Mouse (Mus musculus): ENCODE results near the gene Myo1g. TPM values are rescaled to one million over a fixed set of nuclear protein-coding genes. Genes with fewer than 3 reads are reported as not detected.

Gene Myo1g
- polyA plus RNA-seq, 1 experiment from 2014 or later: 1.0 TPM

GRCm38 (mm10) chr11:6480191-6480590 is 40.6 kb downstream of the Myo1g start:
- Histone ChIP-seq H3K4me1 (ENCODE audit: insufficient read depth, low read length) (no peaks in the 10 kb centered on the region), H3K36me3 (ENCODE audit: insufficient read depth, low read length) (no peaks in the 10 kb centered on the region), H3K9me3 (ENCODE audit: low read length) (no peaks in the 10 kb centered on the region), H3K4me3 (ENCODE audit: low read length) (no peak overlapping the region), H3K4me2 (replicated peaks; ENCODE audit: low read depth, low read length) (no peak overlapping the region), H3K27ac (ENCODE audit: low read length) (no peak overlapping the region), H3K9ac (replicated peaks; ENCODE audit: low read length) (no peak overlapping the region), H3K27me3 (ENCODE audit: insufficient read depth, low read length) (no peaks in the 10 kb centered on the region)
- no peak for ATAC-seq (ENCODE audit: low FRiP score, low TSS enrichment)
- 68% methylated on average over 7 of the region's 7 CpGs for WGBS

GRCm38 (mm10) chr11:6479231-6479630 is 41.5 kb downstream of the Myo1g start:
- Histone ChIP-seq H3K36me3 (ENCODE audit: insufficient read depth, low read length) (no peaks in the 10 kb centered on the region), H3K4me3 (ENCODE audit: low read length) (no peak overlapping the region), H3K27ac (ENCODE audit: low read length) (no peak overlapping the region), H3K27me3 (ENCODE audit: insufficient read depth, low read length) (no peaks in the 10 kb centered on the region), H3K4me2 (replicated peaks; ENCODE audit: low read depth, low read length) (no peak overlapping the region), H3K9ac (replicated peaks; ENCODE audit: low read length) (no peak overlapping the region), H3K4me1 (ENCODE audit: insufficient read depth, low read length) (peaks cover 1% of the 10 kb centered on the region), H3K9me3 (ENCODE audit: low read length) (no peaks in the 10 kb centered on the region)
- ATAC-seq (ENCODE audit: low FRiP score, low TSS enrichment): no peak
- WGBS: 79% methylated on average over 2 of the region's 2 CpGs

- H3K9ac ChIP-seq (replicated peaks; ENCODE audit: low read length): no peak overlapping the region
- no peak for ATAC-seq (ENCODE audit: low FRiP score, low TSS enrichment)
- H3K4me1 ChIP-seq (ENCODE audit: insufficient read depth, low read length): peaks cover 17% of the 10 kb centered on the region
- WGBS: 88% methylated on average over 1 of the region's 1 CpGs
- no peaks in the 10 kb centered on the region for H3K27me3 ChIP-seq (ENCODE audit: insufficient read depth, low read length)
- no peaks in the 10 kb centered on the region for H3K36me3 ChIP-seq (ENCODE audit: insufficient read depth, low read length)
- no peaks in the 10 kb centered on the region for H3K9me3 ChIP-seq (ENCODE audit: low read length)
- H3K27ac ChIP-seq (ENCODE audit: low read length): no peak overlapping the region
- H3K4me2 ChIP-seq (replicated peaks; ENCODE audit: low read depth, low read length): no peak overlapping the region
- H3K4me3 ChIP-seq (ENCODE audit: low read length): no peak overlapping the region
These were observed 43.4 kb downstream of the Myo1g start for GRCm38 (mm10) chr11:6477350-6477749.

GRCm38 (mm10) chr11:6476876-6477275 is 43.9 kb downstream of the Myo1g start:
- WGBS: 74% methylated on average over 6 of the region's 6 CpGs
- H3K36me3 ChIP-seq (ENCODE audit: insufficient read depth, low read length): no peaks in the 10 kb centered on the region
- no peak overlapping the region for H3K4me2 ChIP-seq (replicated peaks; ENCODE audit: low read depth, low read length)
- H3K9me3 ChIP-seq (ENCODE audit: low read length): no peaks in the 10 kb centered on the region
- H3K4me1 ChIP-seq (ENCODE audit: insufficient read depth, low read length): peaks cover 20% of the 10 kb centered on the region
- H3K4me3 ChIP-seq (ENCODE audit: low read length): no peak overlapping the region
- ATAC-seq (ENCODE audit: low FRiP score, low TSS enrichment): no peak
- no peak overlapping the region for H3K9ac ChIP-seq (replicated peaks; ENCODE audit: low read length)
- H3K27ac ChIP-seq (ENCODE audit: low read length): no peak overlapping the region
- H3K27me3 ChIP-seq (ENCODE audit: insufficient read depth, low read length): no peaks in the 10 kb centered on the region

GRCm38 (mm10) chr11:6475867-6476484 is 44.8 kb downstream of the Myo1g start, which contains the start of gene Purb:
TSS of gene Purb (minus strand) at chr11:6475917.
- Histone ChIP-seq H3K27ac (ENCODE audit: low read length) (peak within 1 kb of the TSS; percentile 97), H3K36me3 (ENCODE audit: insufficient read depth, low read length) (no peaks in the 10 kb centered on the region), H3K9ac (replicated peaks; ENCODE audit: low read length) (peak within 1 kb of the TSS; percentile 97), H3K27me3 (ENCODE audit: insufficient read depth, low read length) (no peaks in the 10 kb centered on the region), H3K9me3 (ENCODE audit: low read length) (no peaks in the 10 kb centered on the region), H3K4me1 (ENCODE audit: insufficient read depth, low read length) (peaks cover 27% of the 10 kb centered on the region), H3K4me2 (replicated peaks; ENCODE audit: low read depth, low read length) (peak within 1 kb of the TSS; percentile 83), H3K4me3 (ENCODE audit: low read length) (peak within 1 kb of the TSS; percentile 84)
- peak; percentile 95 for ATAC-seq (ENCODE audit: low FRiP score, low TSS enrichment)
- whole genome bisulfite sequencing: 0% methylated on average over 42 of the region's 76 CpGs

- ATAC-seq (ENCODE audit: low FRiP score, low TSS enrichment): peak; percentile 32
- Histone ChIP-seq H3K4me1 (ENCODE audit: insufficient read depth, low read length) (peaks cover 36% of the 10 kb centered on the region), H3K27ac (ENCODE audit: low read length) (peak overlapping the region; percentile 97), H3K9me3 (ENCODE audit: low read length) (no peaks in the 10 kb centered on the region), H3K4me2 (replicated peaks; ENCODE audit: low read depth, low read length) (peak overlapping the region; percentile 83), H3K9ac (replicated peaks; ENCODE audit: low read length) (peak overlapping the region; percentile 97), H3K27me3 (ENCODE audit: insufficient read depth, low read length) (no peaks in the 10 kb centered on the region), H3K36me3 (ENCODE audit: insufficient read depth, low read length) (no peaks in the 10 kb centered on the region), H3K4me3 (ENCODE audit: low read length) (peak overlapping the region; percentile 84)
- WGBS: under 1% methylated on average over 107 of the region's 109 CpGs
These were observed 45.7 kb downstream of the Myo1g start for GRCm38 (mm10) chr11:6474874-6475731.

GRCm38 (mm10) chr11:6474381-6474780 is 46.4 kb downstream of the Myo1g start:
- Histone ChIP-seq H3K27me3 (ENCODE audit: insufficient read depth, low read length) (no peaks in the 10 kb centered on the region), H3K9ac (replicated peaks; ENCODE audit: low read length) (peak overlapping the region; percentile 97), H3K4me3 (ENCODE audit: low read length) (peak overlapping the region; percentile 84), H3K36me3 (ENCODE audit: insufficient read depth, low read length) (no peaks in the 10 kb centered on the region), H3K27ac (ENCODE audit: low read length) (peak overlapping the region; percentile 97), H3K4me1 (ENCODE audit: insufficient read depth, low read length) (peaks cover 39% of the 10 kb centered on the region), H3K9me3 (ENCODE audit: low read length) (no peaks in the 10 kb centered on the region), H3K4me2 (replicated peaks; ENCODE audit: low read depth, low read length) (peak overlapping the region; percentile 83)
- no peak for ATAC-seq (ENCODE audit: low FRiP score, low TSS enrichment)
- WGBS: 21% methylated on average over 6 of the region's 6 CpGs

- peaks cover 45% of the 10 kb centered on the region for H3K4me1 ChIP-seq (ENCODE audit: insufficient read depth, low read length)
- peak overlapping the region; percentile 71 for H3K27ac ChIP-seq (ENCODE audit: low read length)
- H3K9ac ChIP-seq (replicated peaks; ENCODE audit: low read length): peak overlapping the region; percentile 61
- H3K4me3 ChIP-seq (ENCODE audit: low read length): peak overlapping the region; percentile 50
- ATAC-seq (ENCODE audit: low FRiP score, low TSS enrichment): no peak
- no peaks in the 10 kb centered on the region for H3K27me3 ChIP-seq (ENCODE audit: insufficient read depth, low read length)
- H3K36me3 ChIP-seq (ENCODE audit: insufficient read depth, low read length): 0 out of 2 replicates have a peak, but pooled peaks cover 9% of the 10 kb centered on the region
- peak overlapping the region; percentile 81 for H3K4me2 ChIP-seq (replicated peaks; ENCODE audit: low read depth, low read length)
- H3K9me3 ChIP-seq (ENCODE audit: low read length): no peaks in the 10 kb centered on the region
These were observed 48.7 kb downstream of the Myo1g start for GRCm38 (mm10) chr11:6472076-6472475.

GRCm38 (mm10) chr11:6471493-6471892 is 49.3 kb downstream of the Myo1g start:
- Histone ChIP-seq H3K4me2 (replicated peaks; ENCODE audit: low read depth, low read length) (peak overlapping the region; percentile 81), H3K9ac (replicated peaks; ENCODE audit: low read length) (peak overlapping the region; percentile 50), H3K27me3 (ENCODE audit: insufficient read depth, low read length) (no peaks in the 10 kb centered on the region), H3K36me3 (ENCODE audit: insufficient read depth, low read length) (0 out of 2 replicates have a peak, but pooled peaks cover 11% of the 10 kb centered on the region), H3K9me3 (ENCODE audit: low read length) (no peaks in the 10 kb centered on the region), H3K4me3 (ENCODE audit: low read length) (peak overlapping the region; percentile 39), H3K4me1 (ENCODE audit: insufficient read depth, low read length) (peaks cover 45% of the 10 kb centered on the region), H3K27ac (ENCODE audit: low read length) (peak overlapping the region; percentile 77)
- no peak for ATAC-seq (ENCODE audit: low FRiP score, low TSS enrichment)
- 19% methylated on average over 1 of the region's 1 CpGs for WGBS

GRCm38 (mm10) chr11:6471054-6471453 is 49.7 kb downstream of the Myo1g start:
- H3K27ac ChIP-seq (ENCODE audit: low read length): peak overlapping the region; percentile 18; the same call in 1 of the 2 replicates
- WGBS: 46% methylated on average over 2 of the region's 2 CpGs

More at GRCm38 (mm10) chr11:6471054-6471453, 49.7 kb downstream of the Myo1g start:
- H3K4me1 ChIP-seq (ENCODE audit: insufficient read depth, low read length): peaks cover 45% of the 10 kb centered on the region
- peak overlapping the region; percentile 39 for H3K4me3 ChIP-seq (ENCODE audit: low read length)
- H3K36me3 ChIP-seq (ENCODE audit: insufficient read depth, low read length): 0 out of 2 replicates have a peak, but pooled peaks cover 11% of the 10 kb centered on the region
- no peak for ATAC-seq (ENCODE audit: low FRiP score, low TSS enrichment)
- H3K4me2 ChIP-seq (replicated peaks; ENCODE audit: low read depth, low read length): peak overlapping the region; percentile 81
- peak overlapping the region; percentile 50 for H3K9ac ChIP-seq (replicated peaks; ENCODE audit: low read length)
- no peaks in the 10 kb centered on the region for H3K27me3 ChIP-seq (ENCODE audit: insufficient read depth, low read length)
- no peaks in the 10 kb centered on the region for H3K9me3 ChIP-seq (ENCODE audit: low read length)
